Mouse (Mus musculus) lung, embryonic 16.5 days (tissue): Measurements from ENCODE around the gene Tgfbr3. TPM values are rescaled to one million over a fixed set of nuclear protein-coding genes. Genes with fewer than 3 reads are reported as not detected.

Experiments
- ATAC-seq: fragments of 200-750 bp; cut with Nextera tagmentation; 2 replicates; pipeline ENCODE4 v1.8.0; 2017; ENCODE audit warnings: low read depth, mild to moderate bottlenecking, moderate library complexity
- H3K27ac ChIP-seq: fragments of 300-500 bp; sonication (generic); 2 replicates; pipeline ENCODE4 v1.5.1; 2014; ENCODE audit warnings: mild to moderate bottlenecking, control low read depth, low read length
- H3K27me3 ChIP-seq: fragments of 300-500 bp; sonication (generic); 2 replicates; pipeline ENCODE4 v1.6.1; 2014; ENCODE audit warnings: low read depth, low read length, mixed read lengths; ENCODE audit not compliant: control insufficient read depth, insufficient read depth
- H3K36me3 ChIP-seq: fragments of 300-500 bp; sonication (generic); 2 replicates; pipeline ENCODE4 v1.6.1; 2014; ENCODE audit warnings: low read length; ENCODE audit not compliant: control insufficient read depth, insufficient read depth
- H3K4me1 ChIP-seq: fragments of 300-500 bp; sonication (generic); replicated peaks from 2 replicates; pipeline ENCODE4 v1.6.1; 2014; ENCODE audit warnings: low read length, mixed read lengths; ENCODE audit not compliant: control insufficient read depth, insufficient read depth
- H3K4me2 ChIP-seq: fragments of 300-500 bp; sonication (generic); 2 replicates; pipeline ENCODE4 v1.6.1; 2014; ENCODE audit warnings: low read depth, low read length, control low read depth
- H3K4me3 ChIP-seq: fragments of 300-500 bp; sonication (generic); 2 replicates; pipeline ENCODE4 v1.5.1; 2014; ENCODE audit warnings: mild to moderate bottlenecking, low read length, control low read depth
- H3K9ac ChIP-seq: fragments of 300-500 bp; sonication (generic); 2 replicates; pipeline ENCODE4 v1.6.1; 2014; ENCODE audit warnings: low read length, control low read depth
- H3K9me3 ChIP-seq: fragments of 300-500 bp; sonication (generic); 2 replicates; pipeline ENCODE4 v1.6.1; 2016; ENCODE audit warnings: low read length; ENCODE audit not compliant: control insufficient read depth
- WGBS: fragments of 180-500 bp; shearing (Covaris S2); extraction: QIAGEN DNeasy Blood & Tissue Kit; methylation state at CpG from one replicate; pipeline ENCODE4 v1.1.7; 2014; 5-methylcytosine and 5-hydroxymethylcytosine counted together
- polyA plus RNA-seq: library from polyadenylated mRNA; unstranded; fragments of >200 nt; fragmentation: Nextera tagmentation; extraction: Ambion mirVana; gene quantifications from 2 replicates; pipeline ENCODE4 v1.2.1, GENCODE M21; 2015

Gene Tgfbr3
- polyA plus RNA-seq, 1 experiment from 2014 or later, result 29.1 TPM

- H3K4me1 ChIP-seq, result no peaks in the 10 kb centered on the region
- H3K9ac ChIP-seq, result no peak overlapping the region
- no peaks in the 10 kb centered on the region for H3K9me3 ChIP-seq
- H3K36me3 ChIP-seq, result peaks cover 31% of the 10 kb centered on the region
- no peak overlapping the region for H3K27ac ChIP-seq
- WGBS, result 39% methylated on average over 8 of the region's 8 CpGs
- H3K4me2 ChIP-seq, result no peak overlapping the region
- H3K27me3 ChIP-seq, result no peaks in the 10 kb centered on the region
- no peak for ATAC-seq
- no peak overlapping the region for H3K4me3 ChIP-seq
Observed at GRCm38 (mm10) chr5:107132231-107132630, 157.2 kb downstream of the Tgfbr3 start.

- no peaks in the 10 kb centered on the region for H3K27me3 ChIP-seq
- H3K4me3 ChIP-seq, result no peak overlapping the region
- H3K4me1 ChIP-seq, result peaks cover 17% of the 10 kb centered on the region
- H3K4me2 ChIP-seq, result no peak overlapping the region
- H3K27ac ChIP-seq, result no peak overlapping the region
- ATAC-seq, result no peak
- peaks cover 20% of the 10 kb centered on the region for H3K36me3 ChIP-seq
- 54% methylated on average over 5 of the region's 5 CpGs for WGBS
- no peak overlapping the region for H3K9ac ChIP-seq
- no peaks in the 10 kb centered on the region for H3K9me3 ChIP-seq
Observed at GRCm38 (mm10) chr5:107129304-107129703, 160.1 kb downstream of the Tgfbr3 start.

- 36% methylated on average over 7 of the region's 7 CpGs for WGBS
- no peaks in the 10 kb centered on the region for H3K27me3 ChIP-seq
- H3K4me1 ChIP-seq, result peaks cover 23% of the 10 kb centered on the region
- no peak overlapping the region for H3K4me3 ChIP-seq
- peaks cover 11% of the 10 kb centered on the region for H3K36me3 ChIP-seq
- H3K9ac ChIP-seq, result no peak overlapping the region
- no peak overlapping the region for H3K4me2 ChIP-seq
- H3K27ac ChIP-seq, result 0 out of 2 replicates have a peak overlapping the region, but pooled peaks have one; percentile 24
- H3K9me3 ChIP-seq, result no peaks in the 10 kb centered on the region
- ATAC-seq, result no peak
Observed at GRCm38 (mm10) chr5:107126561-107126960, 162.9 kb downstream of the Tgfbr3 start.

- H3K9ac ChIP-seq, result no peak overlapping the region; the same call in 1 of the 2 replicates
- WGBS, result 64% methylated on average over 6 of the region's 6 CpGs
- H3K4me3 ChIP-seq, result no peak overlapping the region
- H3K4me2 ChIP-seq, result no peak overlapping the region
- H3K27ac ChIP-seq, result peak overlapping the region; percentile 49
- no peaks in the 10 kb centered on the region for H3K9me3 ChIP-seq
- peaks cover 6% of the 10 kb centered on the region for H3K36me3 ChIP-seq
- ATAC-seq, result no peak
- peaks cover 32% of the 10 kb centered on the region for H3K4me1 ChIP-seq
- H3K27me3 ChIP-seq, result no peaks in the 10 kb centered on the region
Observed at GRCm38 (mm10) chr5:107125131-107125530, 164.3 kb downstream of the Tgfbr3 start.

GRCm38 (mm10) chr5:107124531-107124930, 164.9 kb downstream of the Tgfbr3 start:
- no peak overlapping the region for H3K4me3 ChIP-seq
- peak overlapping the region; percentile 49 for H3K27ac ChIP-seq
- no peaks in the 10 kb centered on the region for H3K27me3 ChIP-seq
- H3K4me2 ChIP-seq, result no peak overlapping the region
- no peak for ATAC-seq
- H3K9me3 ChIP-seq, result no peaks in the 10 kb centered on the region
- H3K36me3 ChIP-seq, result peaks cover 3% of the 10 kb centered on the region
- WGBS, result 39% methylated on average over 7 of the region's 7 CpGs
- no peak overlapping the region for H3K9ac ChIP-seq
- H3K4me1 ChIP-seq, result peaks cover 32% of the 10 kb centered on the region

- H3K27me3 ChIP-seq, result no peaks in the 10 kb centered on the region
- no peak overlapping the region for H3K9ac ChIP-seq
- peaks cover 7% of the 10 kb centered on the region for H3K36me3 ChIP-seq
- H3K4me2 ChIP-seq, result no peak overlapping the region
- no peaks in the 10 kb centered on the region for H3K9me3 ChIP-seq
- no peak overlapping the region for H3K4me3 ChIP-seq
- no peak for ATAC-seq
- no peak overlapping the region for H3K27ac ChIP-seq
- H3K4me1 ChIP-seq, result peaks cover 32% of the 10 kb centered on the region
- WGBS, result 85% methylated on average over 4 of the region's 4 CpGs
Observed at GRCm38 (mm10) chr5:107122622-107123021, 166.8 kb downstream of the Tgfbr3 start.

GRCm38 (mm10) chr5:107121086-107121485, 168.3 kb downstream of the Tgfbr3 start:
- Histone ChIP-seq H3K4me1 (peaks cover 28% of the 10 kb centered on the region), H3K36me3 (peaks cover 10% of the 10 kb centered on the region), H3K9ac (no peak overlapping the region), H3K4me3 (no peak overlapping the region), H3K27me3 (no peaks in the 10 kb centered on the region), H3K27ac (peak overlapping the region; percentile 14; the same call in 1 of the 2 replicates), H3K4me2 (no peak overlapping the region), H3K9me3 (no peaks in the 10 kb centered on the region)
- ATAC-seq, result peak; percentile 72; the same call in 1 of the 2 replicates
- 37% methylated on average over 10 of the region's 10 CpGs for WGBS

GRCm38 (mm10) chr5:107120624-107121023, 168.8 kb downstream of the Tgfbr3 start:
- H3K9me3 ChIP-seq, result no peaks in the 10 kb centered on the region
- WGBS, result 72% methylated on average over 3 of the region's 3 CpGs
- ATAC-seq, result no peak
- H3K9ac ChIP-seq, result no peak overlapping the region
- H3K4me3 ChIP-seq, result no peak overlapping the region
- H3K27ac ChIP-seq, result 0 out of 2 replicates have a peak overlapping the region, but pooled peaks have one; percentile 5
- H3K4me2 ChIP-seq, result no peak overlapping the region
- H3K4me1 ChIP-seq, result peaks cover 25% of the 10 kb centered on the region
- H3K27me3 ChIP-seq, result no peaks in the 10 kb centered on the region
- H3K36me3 ChIP-seq, result peaks cover 14% of the 10 kb centered on the region

- Histone ChIP-seq H3K4me2 (no peak overlapping the region), H3K36me3 (peaks cover 15% of the 10 kb centered on the region), H3K4me3 (no peak overlapping the region), H3K27ac (no peak overlapping the region), H3K4me1 (peaks cover 20% of the 10 kb centered on the region), H3K9ac (no peak overlapping the region), H3K9me3 (no peaks in the 10 kb centered on the region), H3K27me3 (no peaks in the 10 kb centered on the region)
- ATAC-seq, result no peak; the same call in 1 of the 2 replicates
- 51% methylated on average over 6 of the region's 6 CpGs for WGBS
Observed at GRCm38 (mm10) chr5:107119896-107120295, 169.5 kb downstream of the Tgfbr3 start.

GRCm38 (mm10) chr5:107116821-107117220, 172.6 kb downstream of the Tgfbr3 start:
- Histone ChIP-seq H3K4me1 (peaks cover 16% of the 10 kb centered on the region), H3K27me3 (no peaks in the 10 kb centered on the region), H3K27ac (peak overlapping the region; percentile 33; the same call in 1 of the 2 replicates), H3K9ac (no peak overlapping the region), H3K36me3 (peaks cover 17% of the 10 kb centered on the region), H3K4me3 (no peak overlapping the region), H3K4me2 (no peak overlapping the region), H3K9me3 (no peaks in the 10 kb centered on the region)
- 75% methylated on average over 3 of the region's 3 CpGs for WGBS
- no peak for ATAC-seq
